13 mouse cellular contexts compared by ENCODE assay signal in genomic region chr19:3271366-3271765, GRCm38 (mm10).
"Had no signal": no experiment of that assay in that cellular context is flagged by ENCODE, and none has a peak within 500 bp of the region (broad histone marks: within the 10 kb centered on the region; RNA-seq: fewer than 3 reads in every experiment).

No protein-coding gene starts in this region.

- H3K4me1 ChIP-seq: limb, embryonic 12.5 days; liver, embryonic 15.5 days had no signal

- H3K27ac ChIP-seq: kidney, postnatal 0 days; left cerebral cortex, adult 2 months; limb, embryonic 12.5 days; liver, embryonic 15.5 days had no signal

- H3K4me3 ChIP-seq: left cerebral cortex, adult 2 months; limb, embryonic 12.5 days; liver, embryonic 15.5 days had no signal

- DNase-seq: kidney, adult 2 months; kidney, postnatal 25 days; layer of hippocampus, postnatal 36 days; lung, adult 2 months; lung, postnatal 14 days; midbrain, embryonic 14.5 days; thymus, postnatal 36 days had no signal

- H3K27me3 ChIP-seq: limb, embryonic 12.5 days; liver, embryonic 15.5 days had no signal

- H3K9me3 ChIP-seq: limb, embryonic 12.5 days; liver, embryonic 15.5 days had no signal

- H3K4me2 ChIP-seq: limb, embryonic 12.5 days; liver, embryonic 15.5 days; midbrain, embryonic 11.5 days had no signal

- ATAC-seq: intestine, postnatal 0 days had no signal

- H3K9ac ChIP-seq: limb, embryonic 12.5 days; liver, embryonic 15.5 days had no signal
